Mouse (Mus musculus): ENCODE data around the gene Caml. TPM values are rescaled to one million over a fixed set of nuclear protein-coding genes. Genes with fewer than 3 reads are reported as not detected.

The Caml gene
- total RNA-seq, 1 experiment: 47.8 TPM

DNA sequence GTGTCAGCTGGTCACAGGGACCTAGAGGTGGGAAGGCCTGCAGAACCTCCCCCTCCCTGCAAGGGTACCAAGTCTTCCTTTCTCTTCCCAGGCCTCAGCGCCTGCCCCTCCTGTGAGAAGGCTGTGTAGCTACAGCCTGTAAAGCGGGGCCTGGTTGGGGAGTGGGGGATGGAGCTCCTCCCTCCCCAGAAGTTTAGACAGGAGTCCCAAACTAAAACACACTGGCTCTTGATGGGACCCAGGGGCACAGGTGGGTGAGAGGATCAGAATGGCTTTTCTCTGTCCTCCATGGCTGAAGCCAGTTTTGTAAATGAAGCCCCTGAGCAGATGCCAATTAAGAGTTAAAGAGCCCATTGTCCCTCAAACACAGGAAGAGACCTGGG is 15.2 kb upstream of the Caml start:
- in situ Hi-C loops (cut with MboI; ENCODE audit: low sequenced_read_pairs in 2 of 2, unreplicated experiment in 2 of 2): no loop called here
- H3K4me1 ChIP-seq (ENCODE audit: control insufficient read depth in 2 of 2, insufficient read depth in 2 of 2, low read length in 2 of 2, poor library complexity in 1 of 2): peaks cover 0 to 3% of the 10 kb centered on the region in 2 experiments; a peak in 1 of 4 replicates
- TF ChIP-seq CHD2 (IDR thresholded peaks at IDR 0.05; ENCODE audit: low read depth, low read length) (no peak), HCFC1 (IDR thresholded peaks at IDR 0.05; ENCODE audit: borderline replicate concordance, insufficient read depth, low read length) (no peak), ZC3H11A (IDR thresholded peaks at IDR 0.05; ENCODE audit: borderline replicate concordance, low read depth, low read length) (no peak), MAFK (IDR thresholded peaks at IDR 0.05; ENCODE audit: insufficient read depth, low read depth, low read length) (no peak), ZNF384 (IDR thresholded peaks at IDR 0.05; ENCODE audit: low read depth, low read length) (no peak)
- H3K9ac ChIP-seq (ENCODE audit: insufficient read depth, low read depth, low read length, poor library complexity, severe bottlenecking): no peak overlapping the region
- H3K9me3 ChIP-seq (ENCODE audit: control insufficient read depth, insufficient read depth, low read depth, low read length): no peaks in the 10 kb centered on the region
- no peak for DNase-seq (ENCODE audit: low read depth, low spot score)
- no peak overlapping the region for H3K4me3 ChIP-seq (ENCODE audit: insufficient read depth in 1 of 2, low read depth in 1 of 2, low read length in 2 of 2, poor library complexity in 1 of 2, severe bottlenecking in 1 of 2)
- H3K27ac ChIP-seq (ENCODE audit: insufficient read depth, low read depth, low read length, poor library complexity, severe bottlenecking): no peak overlapping the region
- H3K36me3 ChIP-seq (ENCODE audit: control insufficient read depth, insufficient read depth, low read length, poor library complexity, severe bottlenecking): no peaks in the 10 kb centered on the region; the same call in 1 of the 2 replicates

- Histone ChIP-seq H3K4me3 (ENCODE audit: insufficient read depth in 1 of 2, low read depth in 1 of 2, low read length in 2 of 2, poor library complexity in 1 of 2, severe bottlenecking in 1 of 2) (no peak overlapping the region), H3K9me3 (ENCODE audit: control insufficient read depth, insufficient read depth, low read depth, low read length) (no peaks in the 10 kb centered on the region), H3K9ac (ENCODE audit: insufficient read depth, low read depth, low read length, poor library complexity, severe bottlenecking) (no peak overlapping the region), H3K36me3 (ENCODE audit: control insufficient read depth, insufficient read depth, low read length, poor library complexity, severe bottlenecking) (no peaks in the 10 kb centered on the region; the same call in 1 of the 2 replicates), H3K4me1 (ENCODE audit: control insufficient read depth in 2 of 2, insufficient read depth in 2 of 2, low read length in 2 of 2, poor library complexity in 1 of 2) (no peaks in the 10 kb centered on the region; a peak in 1 of 4 replicates), H3K27ac (ENCODE audit: insufficient read depth, low read depth, low read length, poor library complexity, severe bottlenecking) (no peak overlapping the region)
- TF ChIP-seq HCFC1 (IDR thresholded peaks at IDR 0.05; ENCODE audit: borderline replicate concordance, insufficient read depth, low read length): no peak
- TF ChIP-seq ZNF384 (IDR thresholded peaks at IDR 0.05; ENCODE audit: low read depth, low read length): no peak
- no peak for TF ChIP-seq MAFK (IDR thresholded peaks at IDR 0.05; ENCODE audit: insufficient read depth, low read depth, low read length)
- no peak for TF ChIP-seq ZC3H11A (IDR thresholded peaks at IDR 0.05; ENCODE audit: borderline replicate concordance, low read depth, low read length)
- TF ChIP-seq CHD2 (IDR thresholded peaks at IDR 0.05; ENCODE audit: low read depth, low read length): no peak
- no peak for DNase-seq (ENCODE audit: low read depth, low spot score)
- in situ Hi-C loops (cut with MboI; ENCODE audit: low sequenced_read_pairs in 2 of 2, unreplicated experiment in 2 of 2): no loop called here
These were observed 10.8 kb upstream of the Caml start for GRCm38 (mm10) chr13:55611996-55612395.

GRCm38 (mm10) chr13:55613471-55613870 is 9.3 kb upstream of the Caml start:
- in situ Hi-C loops (cut with MboI; ENCODE audit: low sequenced_read_pairs in 2 of 2, unreplicated experiment in 2 of 2): no loop called here
- no peak overlapping the region for H3K9ac ChIP-seq (ENCODE audit: insufficient read depth, low read depth, low read length, poor library complexity, severe bottlenecking)

GRCm38 (mm10) chr13:55619328-55619727 is 3.5 kb upstream of the Caml start:
- in situ Hi-C loops (cut with MboI; ENCODE audit: low sequenced_read_pairs in 2 of 2, unreplicated experiment in 2 of 2): no loop called here
- no peak for DNase-seq (ENCODE audit: low read depth, low spot score)
- no peak for TF ChIP-seq ZC3H11A (IDR thresholded peaks at IDR 0.05; ENCODE audit: borderline replicate concordance, low read depth, low read length)
- no peak for TF ChIP-seq MAFK (IDR thresholded peaks at IDR 0.05; ENCODE audit: insufficient read depth, low read depth, low read length)
- TF ChIP-seq ZNF384 (IDR thresholded peaks at IDR 0.05; ENCODE audit: low read depth, low read length): no peak
- no peak for TF ChIP-seq CHD2 (IDR thresholded peaks at IDR 0.05; ENCODE audit: low read depth, low read length)
- no peak for TF ChIP-seq HCFC1 (IDR thresholded peaks at IDR 0.05; ENCODE audit: borderline replicate concordance, insufficient read depth, low read length)
- H3K4me3 ChIP-seq (ENCODE audit: insufficient read depth in 1 of 2, low read depth in 1 of 2, low read length in 2 of 2, poor library complexity in 1 of 2, severe bottlenecking in 1 of 2): no peak overlapping the region
- H3K36me3 ChIP-seq (ENCODE audit: control insufficient read depth, insufficient read depth, low read length, poor library complexity, severe bottlenecking): no peaks in the 10 kb centered on the region; the same call in 1 of the 2 replicates
- H3K9me3 ChIP-seq (ENCODE audit: control insufficient read depth, insufficient read depth, low read depth, low read length): no peaks in the 10 kb centered on the region
- no peak overlapping the region for H3K9ac ChIP-seq (ENCODE audit: insufficient read depth, low read depth, low read length, poor library complexity, severe bottlenecking)
- H3K27ac ChIP-seq (ENCODE audit: insufficient read depth, low read depth, low read length, poor library complexity, severe bottlenecking): no peak overlapping the region
- peaks cover 3 to 4% of the 10 kb centered on the region in 2 experiments; a peak in 3 of 4 replicates for H3K4me1 ChIP-seq (ENCODE audit: control insufficient read depth in 2 of 2, insufficient read depth in 2 of 2, low read length in 2 of 2, poor library complexity in 1 of 2)

More at GRCm38 (mm10) chr13:55613471-55613870, 9.3 kb upstream of the Caml start:
- no peak for DNase-seq (ENCODE audit: low read depth, low spot score)
- Histone ChIP-seq H3K4me3 (ENCODE audit: insufficient read depth in 1 of 2, low read depth in 1 of 2, low read length in 2 of 2, poor library complexity in 1 of 2, severe bottlenecking in 1 of 2) (no peak overlapping the region), H3K4me1 (ENCODE audit: control insufficient read depth in 2 of 2, insufficient read depth in 2 of 2, low read length in 2 of 2, poor library complexity in 1 of 2) (no peaks in the 10 kb centered on the region), H3K9me3 (ENCODE audit: control insufficient read depth, insufficient read depth, low read depth, low read length) (no peaks in the 10 kb centered on the region), H3K27ac (ENCODE audit: insufficient read depth, low read depth, low read length, poor library complexity, severe bottlenecking) (no peak overlapping the region), H3K36me3 (ENCODE audit: control insufficient read depth, insufficient read depth, low read length, poor library complexity, severe bottlenecking) (no peaks in the 10 kb centered on the region; the same call in 1 of the 2 replicates)
- no peak for TF ChIP-seq HCFC1 (IDR thresholded peaks at IDR 0.05; ENCODE audit: borderline replicate concordance, insufficient read depth, low read length)
- TF ChIP-seq ZNF384 (IDR thresholded peaks at IDR 0.05; ENCODE audit: low read depth, low read length): no peak
- no peak for TF ChIP-seq ZC3H11A (IDR thresholded peaks at IDR 0.05; ENCODE audit: borderline replicate concordance, low read depth, low read length)
- no peak for TF ChIP-seq MAFK (IDR thresholded peaks at IDR 0.05; ENCODE audit: insufficient read depth, low read depth, low read length)
- TF ChIP-seq CHD2 (IDR thresholded peaks at IDR 0.05; ENCODE audit: low read depth, low read length): no peak

Measured in ES-E14 (cell line).